Mouse (Mus musculus) small intestine, adult 2 months (tissue): Measurements from ENCODE around the gene Rbm7.

ENCODE experiments used
- CTCF ChIP-seq: fragments of 200-500 bp; IDR thresholded peaks from 2 replicates; pipeline ENCODE4 v1.5.1; 2012; ENCODE audit warnings: low read depth, mild to moderate bottlenecking, control low read depth, inconsistent platforms, low read length, moderate library complexity, mixed read lengths; ENCODE audit not compliant: insufficient replicate concordance, insufficient read length; ENCODE audit errors: extremely low read depth
- POLR2A ChIP-seq: fragments of 200-500 bp; IDR thresholded peaks from 2 replicates; pipeline ENCODE4 v1.6.1; 2012; ENCODE audit warnings: low read depth, mild to moderate bottlenecking, control low read depth, inconsistent platforms, low read length, moderate library complexity

- TF ChIP-seq CTCF (no peak), POLR2A (no peak)
Observed at GRCm38 (mm10) chr9:48476236-48477165, 18.6 kb downstream of the Rbm7 start.
